Mouse (Mus musculus) liver, postnatal 0 days (tissue): ENCODE measurements around the gene Sspn.

Source experiments
- CTCF ChIP-seq: sonication (generic); IDR thresholded peaks from 2 replicates; pipeline ENCODE4 v1.5.1; 2016; ENCODE audit warnings: antibody characterized with exemption, low read depth
- EP300 ChIP-seq: IDR thresholded peaks from 2 replicates; pipeline ENCODE4 v1.6.1; 2016; ENCODE audit warnings: antibody characterized with exemption, low read depth, mild to moderate bottlenecking

GRCm38 (mm10) chr6:145957427-145957965, 26.1 kb downstream of the Sspn start:
- no peak for TF ChIP-seq CTCF
- no peak for TF ChIP-seq EP300
